Comparison of ENCODE assay signal across 15 mouse cellular contexts in the genomic region with DNA sequence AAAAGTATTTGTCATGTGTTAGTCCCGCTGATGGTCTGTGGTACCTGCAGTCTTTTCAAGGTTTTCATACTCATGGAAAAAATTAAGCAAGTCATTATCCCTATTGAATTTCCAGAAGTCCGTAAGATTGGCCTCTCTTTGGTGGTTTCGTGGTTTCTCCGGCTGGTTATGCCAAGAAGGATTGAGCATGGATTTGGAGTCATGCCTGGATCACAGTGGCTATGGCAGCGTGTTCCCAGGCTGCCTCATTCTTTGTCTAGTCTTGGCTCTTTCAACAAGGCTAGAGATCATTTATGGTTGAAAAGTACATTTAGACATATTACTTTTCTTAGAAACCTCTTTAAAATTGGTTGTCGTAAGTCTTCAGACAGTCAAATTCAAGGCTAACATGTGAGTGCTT.
A peak's percentile ranks its signal among the peaks of the same experiment; 100 is the strongest.
DNase-seq lines count a peak whose midpoint lies in the region; ATAC-seq and TF ChIP-seq lines count a peak whose summit lies in the region.
"Had no signal": no experiment of that assay in that cellular context is flagged by ENCODE, and none has a peak within 500 bp of the region (broad histone marks: within the 10 kb centered on the region; RNA-seq: fewer than 3 reads in every experiment).

No protein-coding gene starts in this region.

- H3K9me3 ChIP-seq in midbrain, postnatal 0 days (ENCODE audit: low read length): no peaks in the 10 kb centered on the region
- no peaks in the 10 kb centered on the region for H3K9me3 ChIP-seq in midbrain, embryonic 13.5 days
- H3K9me3 ChIP-seq: intestine, embryonic 15.5 days; neural tube, embryonic 12.5 days had no signal

- no peak for ATAC-seq in midbrain, postnatal 0 days (ENCODE audit: low FRiP score)
- ATAC-seq in midbrain, embryonic 13.5 days: no peak
- ATAC-seq: intestine, embryonic 15.5 days; lung, postnatal 0 days; midbrain, embryonic 16.5 days had no signal

- H3K4me1 ChIP-seq in midbrain, postnatal 0 days (ENCODE audit: insufficient read depth, low read length): no peaks in the 10 kb centered on the region
- H3K4me1 ChIP-seq in midbrain, embryonic 13.5 days (replicated peaks): no peaks in the 10 kb centered on the region
- H3K4me1 ChIP-seq: intestine, embryonic 15.5 days; neural tube, embryonic 12.5 days had no signal

- 81% methylated on average over 6 of the region's 6 CpGs for WGBS in midbrain, postnatal 0 days
- 94% methylated on average over 6 of the region's 6 CpGs for WGBS in midbrain, embryonic 13.5 days

- peak; percentile 16 for DNase-seq in adrenal gland, postnatal 10 days
- DNase-seq in adrenal gland, postnatal 4 days (ENCODE audit: low spot score in 2 of 2): no peak
- DNase-seq in midbrain, postnatal 0 days (ENCODE audit: low spot score): peak; percentile 42
- DNase-seq in cerebellum, postnatal 14 days: peak; percentile 76 to 78
- no peak for DNase-seq in layer of hippocampus, adult 11-12 months (ENCODE audit: low spot score)
- DNase-seq in heart, adult 11 months: no peak
- no peak for DNase-seq in kidney, adult 8-10 months
- DNase-seq: kidney, postnatal 25 days; thymus, adult 18-20 months had no signal

- no peak overlapping the region for H3K27ac ChIP-seq in midbrain, postnatal 0 days (ENCODE audit: low read depth, low read length)
- no peak overlapping the region for H3K27ac ChIP-seq in midbrain, embryonic 13.5 days
- H3K27ac ChIP-seq: intestine, embryonic 15.5 days; liver, embryonic 14.5 days; neural tube, embryonic 12.5 days had no signal

- H3K4me2 ChIP-seq in midbrain, postnatal 0 days (ENCODE audit: low read depth, low read length, poor library complexity, severe bottlenecking): no peak overlapping the region
- H3K4me2 ChIP-seq in midbrain, embryonic 13.5 days (replicated peaks): no peak overlapping the region
- H3K4me2 ChIP-seq: intestine, embryonic 15.5 days; neural tube, embryonic 12.5 days had no signal

- no peak overlapping the region for H3K4me3 ChIP-seq in midbrain, postnatal 0 days (ENCODE audit: low read depth, low read length)
- no peak overlapping the region for H3K4me3 ChIP-seq in midbrain, embryonic 13.5 days (replicated peaks)
- H3K4me3 ChIP-seq: intestine, embryonic 15.5 days; neural tube, embryonic 12.5 days had no signal

- H3K36me3 ChIP-seq in midbrain, postnatal 0 days (ENCODE audit: insufficient read depth, low read length): peaks cover 11% of the 10 kb centered on the region; the same call in 1 of the 2 replicates
- peaks cover 18% of the 10 kb centered on the region for H3K36me3 ChIP-seq in midbrain, embryonic 13.5 days

- H3K9ac ChIP-seq in midbrain, postnatal 0 days (replicated peaks; ENCODE audit: low read length, poor library complexity, severe bottlenecking): no peak overlapping the region
- no peak overlapping the region for H3K9ac ChIP-seq in midbrain, embryonic 13.5 days (replicated peaks)
- H3K9ac ChIP-seq: intestine, embryonic 15.5 days; liver, embryonic 14.5 days; neural tube, embryonic 12.5 days had no signal

- no peaks in the 10 kb centered on the region for H3K27me3 ChIP-seq in midbrain, postnatal 0 days (ENCODE audit: insufficient read depth, low read length)
- H3K27me3 ChIP-seq in midbrain, embryonic 13.5 days: no peaks in the 10 kb centered on the region
- H3K27me3 ChIP-seq: intestine, embryonic 15.5 days; neural tube, embryonic 12.5 days had no signal

- TF ChIP-seq CTCF in midbrain, postnatal 0 days (IDR thresholded peaks at IDR 0.05): no peak

Comparison
In these comparisons a context has a peak if more than half of its experiments do, and no peak if none do; other contexts are left out.
1. DNase-seq: peak in adrenal gland, postnatal 10 days (single experiment), midbrain, postnatal 0 days (single experiment) and cerebellum, postnatal 14 days (2 of 2); none in adrenal gland, postnatal 4 days (0 of 2), layer of hippocampus, adult 11-12 months (single experiment), heart, adult 11 months (single experiment) and kidney, adult 8-10 months (0 of 2).